Mouse (Mus musculus): ENCODE measurements around the gene Dnajc21. TPM values are rescaled to one million over a fixed set of nuclear protein-coding genes. Genes with fewer than 3 reads are reported as not detected.
"Not testable (repeated sequence)": the region's sequence is repeated elsewhere in the genome, so short reads cannot be mapped to it uniquely, and the experiment has no call there.

Dnajc21 gene
- total RNA-seq (2014; rRNA removed), result 10.5 and 13.8 TPM in 2 replicates
- polyA plus RNA-seq (2015; fragmentation: Nextera tagmentation; extraction: Ambion mirVana), result 8.1 and 10.3 TPM in 2 replicates

- under 1% methylated on average over 67 of the region's 87 CpGs for WGBS
- ATAC-seq, result peak; percentile 97
- Histone ChIP-seq H3K27ac (ENCODE audit: low read depth, low read length) (peak within 1 kb of the TSS; percentile 83), H3K36me3 (ENCODE audit: insufficient read depth) (peaks cover 3% of the 10 kb centered on the region), H3K4me3 (ENCODE audit: low read depth, low read length) (peak within 1 kb of the TSS; percentile 92), H3K9ac (peak within 1 kb of the TSS; percentile 79), H3K4me1 (ENCODE audit: insufficient read depth) (0 out of 2 replicates have a peak, but pooled peaks cover 4% of the 10 kb centered on the region), H3K9me3 (ENCODE audit: low read length) (no peaks in the 10 kb centered on the region), H3K27me3 (ENCODE audit: insufficient read depth, low read length) (no peaks in the 10 kb centered on the region), H3K4me2 (ENCODE audit: low read depth) (peak within 1 kb of the TSS; percentile 76)
- no peak for TF ChIP-seq CTCF (IDR thresholded peaks at IDR 0.05; ENCODE audit: low read depth)
- DNase-seq, result peak; percentile 86
These were observed at the start of gene Dnajc21 for GRCm38 (mm10) chr15:10470151-10470831. Dnajc21 (minus strand) TSS chr15:10470516.

- H3K9me3 ChIP-seq (ENCODE audit: low read length), result no peaks in the 10 kb centered on the region
- H3K36me3 ChIP-seq (ENCODE audit: insufficient read depth), result no peaks in the 10 kb centered on the region
- 78% methylated on average over 7 of the region's 7 CpGs for WGBS
- no peak overlapping the region for H3K9ac ChIP-seq
- no peak overlapping the region for H3K27ac ChIP-seq (ENCODE audit: low read depth, low read length)
- DNase-seq (no peak), ATAC-seq (no peak)
- no peak overlapping the region for H3K4me2 ChIP-seq (ENCODE audit: low read depth)
- no peaks in the 10 kb centered on the region for H3K27me3 ChIP-seq (ENCODE audit: insufficient read depth, low read length)
- no peaks in the 10 kb centered on the region for H3K4me1 ChIP-seq (ENCODE audit: insufficient read depth)
- no peak for TF ChIP-seq CTCF (IDR thresholded peaks at IDR 0.05; ENCODE audit: low read depth)
- H3K4me3 ChIP-seq (ENCODE audit: low read depth, low read length), result no peak overlapping the region
These were observed 44.9 kb upstream of the Dnajc21 start for GRCm38 (mm10) chr15:10515166-10515565.

GRCm38 (mm10) chr15:10506099-10506498 is 35.8 kb upstream of the Dnajc21 start:
- DNase-seq (no peak), ATAC-seq (no peak)
- no peak for TF ChIP-seq CTCF (IDR thresholded peaks at IDR 0.05; ENCODE audit: low read depth)
- Histone ChIP-seq H3K27ac (ENCODE audit: low read depth, low read length) (no peak overlapping the region), H3K36me3 (ENCODE audit: insufficient read depth) (no peaks in the 10 kb centered on the region), H3K9ac (no peak overlapping the region), H3K4me1 (ENCODE audit: insufficient read depth) (no peaks in the 10 kb centered on the region), H3K9me3 (ENCODE audit: low read length) (no peaks in the 10 kb centered on the region), H3K4me3 (ENCODE audit: low read depth, low read length) (no peak overlapping the region), H3K27me3 (ENCODE audit: insufficient read depth, low read length) (no peaks in the 10 kb centered on the region), H3K4me2 (ENCODE audit: low read depth) (no peak overlapping the region)
- WGBS, result 76% methylated on average over 11 of the region's 11 CpGs

GRCm38 (mm10) chr15:10500838-10501719 is 30.8 kb upstream of the Dnajc21 start:
- WGBS, result 54% methylated on average over 11 of the region's 11 CpGs
- peak; percentile 87 for DNase-seq
- no peak overlapping the region for H3K27ac ChIP-seq (ENCODE audit: low read depth, low read length)
- H3K36me3 ChIP-seq (ENCODE audit: insufficient read depth), result 0 out of 2 replicates have a peak, but pooled peaks cover 2% of the 10 kb centered on the region
- no peak overlapping the region for H3K4me3 ChIP-seq (ENCODE audit: low read depth, low read length)
- H3K27me3 ChIP-seq (ENCODE audit: insufficient read depth, low read length), result no peaks in the 10 kb centered on the region
- H3K4me2 ChIP-seq (ENCODE audit: low read depth), result no peak overlapping the region
- TF ChIP-seq CTCF (IDR thresholded peaks at IDR 0.05; ENCODE audit: low read depth), result peak; percentile 89
- ATAC-seq, result peak; percentile 97
- no peaks in the 10 kb centered on the region for H3K4me1 ChIP-seq (ENCODE audit: insufficient read depth)
- H3K9ac ChIP-seq, result peak overlapping the region; percentile 10
- no peaks in the 10 kb centered on the region for H3K9me3 ChIP-seq (ENCODE audit: low read length)

GRCm38 (mm10) chr15:10500035-10500434 is 29.7 kb upstream of the Dnajc21 start:
- Histone ChIP-seq H3K9ac (no peak overlapping the region), H3K4me1 (ENCODE audit: insufficient read depth) (no peaks in the 10 kb centered on the region), H3K9me3 (ENCODE audit: low read length) (no peaks in the 10 kb centered on the region), H3K36me3 (ENCODE audit: insufficient read depth) (peaks cover 5% of the 10 kb centered on the region; the same call in 1 of the 2 replicates), H3K4me3 (ENCODE audit: low read depth, low read length) (no peak overlapping the region), H3K4me2 (ENCODE audit: low read depth) (no peak overlapping the region), H3K27ac (ENCODE audit: low read depth, low read length) (no peak overlapping the region), H3K27me3 (ENCODE audit: insufficient read depth, low read length) (no peaks in the 10 kb centered on the region)
- DNase-seq (no peak), ATAC-seq (no peak)
- no peak for TF ChIP-seq CTCF (IDR thresholded peaks at IDR 0.05; ENCODE audit: low read depth)
- WGBS, result 85% methylated on average over 5 of the region's 5 CpGs

GRCm38 (mm10) chr15:10499593-10499992 is 29.3 kb upstream of the Dnajc21 start:
- Histone ChIP-seq H3K36me3 (ENCODE audit: insufficient read depth) (peaks cover 5% of the 10 kb centered on the region; the same call in 1 of the 2 replicates), H3K4me3 (ENCODE audit: low read depth, low read length) (no peak overlapping the region)
- 80% methylated on average over 5 of the region's 5 CpGs for WGBS

GRCm38 (mm10) chr15:10496696-10497095 is 26.4 kb upstream of the Dnajc21 start:
- WGBS, result 98% methylated on average over 1 of the region's 1 CpGs

More at GRCm38 (mm10) chr15:10499593-10499992, 29.3 kb upstream of the Dnajc21 start:
- H3K27me3 ChIP-seq (ENCODE audit: insufficient read depth, low read length), result no peaks in the 10 kb centered on the region
- no peak for TF ChIP-seq CTCF (IDR thresholded peaks at IDR 0.05; ENCODE audit: low read depth)
- no peaks in the 10 kb centered on the region for H3K4me1 ChIP-seq (ENCODE audit: insufficient read depth)
- ATAC-seq (no peak), DNase-seq (no peak)
- H3K9ac ChIP-seq, result no peak overlapping the region
- no peak overlapping the region for H3K27ac ChIP-seq (ENCODE audit: low read depth, low read length)
- no peaks in the 10 kb centered on the region for H3K9me3 ChIP-seq (ENCODE audit: low read length)
- no peak overlapping the region for H3K4me2 ChIP-seq (ENCODE audit: low read depth)

More at GRCm38 (mm10) chr15:10496696-10497095, 26.4 kb upstream of the Dnajc21 start:
- not testable (repeated sequence) for DNase-seq; ATAC-seq; H3K27me3 ChIP-seq (ENCODE audit: insufficient read depth, low read length); H3K9me3 ChIP-seq (ENCODE audit: low read length); H3K4me3 ChIP-seq (ENCODE audit: low read depth, low read length); H3K4me2 ChIP-seq (ENCODE audit: low read depth); H3K9ac ChIP-seq; H3K4me1 ChIP-seq (ENCODE audit: insufficient read depth); H3K27ac ChIP-seq (ENCODE audit: low read depth, low read length)
- H3K36me3 ChIP-seq (ENCODE audit: insufficient read depth), result peaks cover 16% of the 10 kb centered on the region

Data from forebrain, postnatal 0 days (tissue).